Mouse (Mus musculus): Measurements from ENCODE around the gene Pitx3.
A peak's percentile ranks its signal among the peaks of the same experiment; 100 is the strongest.
"Not testable (repeated sequence)": the region's sequence is repeated elsewhere in the genome, so short reads cannot be mapped to it uniquely, and the experiment has no call there.

Gene Pitx3

DNA sequence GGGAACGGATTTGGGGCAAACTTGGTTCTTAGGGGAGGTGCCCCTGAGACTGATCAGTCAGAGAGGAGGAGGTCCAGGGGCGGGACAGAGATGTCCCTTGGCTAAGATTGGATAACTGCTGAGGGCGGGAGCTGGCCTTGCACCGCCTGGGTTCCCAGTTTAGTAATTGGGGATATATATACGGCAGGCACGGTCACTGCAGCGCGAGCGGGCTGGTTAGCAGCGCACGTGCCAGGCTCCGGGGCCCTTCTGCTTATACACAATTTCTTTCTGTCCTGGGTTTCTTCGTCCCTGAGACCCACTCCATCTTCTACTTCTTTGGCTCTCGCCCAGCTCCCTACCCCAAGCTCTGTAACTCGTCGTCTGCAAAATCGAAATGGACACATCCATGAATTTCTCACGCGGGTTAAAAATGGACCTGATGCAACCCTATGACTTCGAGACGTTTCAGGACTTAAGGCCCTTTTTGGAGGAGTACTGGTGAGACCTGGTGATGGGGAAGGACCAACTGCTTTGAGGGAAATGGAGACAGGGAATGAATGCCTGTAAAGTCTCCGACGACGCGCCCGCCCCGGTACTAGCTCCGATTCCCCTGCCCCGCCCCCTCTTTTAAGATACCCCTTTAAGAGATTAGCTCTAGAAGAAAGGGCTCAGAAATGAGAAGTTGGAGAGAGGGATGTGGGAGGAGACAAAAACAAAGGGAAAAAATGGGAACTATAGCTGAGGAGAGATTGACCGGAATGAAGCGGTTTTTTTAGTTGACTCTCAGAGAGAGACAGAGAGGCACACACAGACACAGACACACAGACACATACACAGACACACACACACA, 16.2 kb downstream of the Pitx3 start, which contains the start of gene Elovl3:
Gene Elovl3, plus strand, starts transcription at position 204 of the 832 bp plus-strand sequence.
- peak; percentile 50 for DNase-seq (ENCODE audit: low spot score)

DNA sequence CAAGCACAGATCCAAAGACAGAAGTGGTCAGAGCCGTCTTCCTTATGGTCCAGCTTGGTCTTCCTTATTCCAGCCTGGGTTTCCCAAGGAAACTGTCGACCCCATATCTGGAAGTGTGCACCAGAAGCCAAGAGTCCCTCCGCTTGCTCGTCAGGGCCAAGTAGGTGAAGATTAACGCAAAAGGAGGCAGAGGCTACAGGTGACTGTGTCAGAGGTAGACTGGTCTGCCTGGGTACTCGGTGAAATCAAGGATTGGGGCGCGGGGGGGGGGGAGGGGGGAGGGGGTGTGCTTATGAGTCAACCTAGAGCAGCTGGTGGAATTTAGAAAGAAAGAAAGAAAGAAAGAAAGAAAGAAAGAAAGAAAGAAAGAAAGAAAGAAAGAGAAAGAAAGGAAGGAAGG, 16.8 kb downstream of the Pitx3 start:
- DNase-seq (ENCODE audit: low spot score), result no peak

DNA sequence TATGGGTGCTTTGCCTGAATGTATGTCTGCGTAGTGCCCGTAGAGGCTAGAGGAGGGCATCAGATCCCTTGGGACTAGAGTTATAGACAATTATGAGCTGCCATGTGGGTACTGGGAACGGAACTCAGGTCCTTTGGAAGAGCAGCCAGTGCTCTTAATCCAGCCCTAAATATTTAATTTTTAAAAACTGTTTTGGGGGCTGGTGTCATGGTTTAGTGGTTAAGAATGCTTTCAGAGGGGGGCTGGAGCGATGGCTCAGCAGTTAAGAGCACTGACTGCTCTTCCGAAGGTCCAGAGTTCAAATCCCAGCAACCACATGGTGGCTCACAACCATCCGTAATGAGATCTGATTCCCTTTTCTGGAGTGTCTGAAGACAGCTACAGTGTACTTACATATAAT, 18.4 kb downstream of the Pitx3 start:
- not testable (repeated sequence) for DNase-seq (ENCODE audit: low spot score)

DNA sequence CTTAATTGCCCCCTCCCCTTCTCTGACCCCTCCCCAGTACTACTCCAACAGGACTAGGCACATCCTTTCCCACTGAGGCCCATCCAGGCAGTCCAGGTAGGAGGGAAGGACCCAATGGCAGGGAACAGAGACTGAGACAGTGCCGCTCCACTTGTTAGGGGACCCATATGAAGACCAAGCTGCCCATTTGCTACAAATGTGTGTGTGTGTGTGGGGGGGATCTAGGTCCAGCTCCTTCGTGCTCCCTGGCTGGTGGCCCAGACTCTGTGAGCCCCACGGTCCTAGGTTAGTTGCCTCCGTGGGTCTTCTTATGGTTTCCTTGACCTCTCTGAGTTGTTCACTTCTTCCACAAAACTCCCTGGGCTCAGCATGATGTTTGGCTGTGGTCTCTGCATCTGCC, 21.8 kb downstream of the Pitx3 start:
- DNase-seq (ENCODE audit: low spot score), result no peak

DNA sequence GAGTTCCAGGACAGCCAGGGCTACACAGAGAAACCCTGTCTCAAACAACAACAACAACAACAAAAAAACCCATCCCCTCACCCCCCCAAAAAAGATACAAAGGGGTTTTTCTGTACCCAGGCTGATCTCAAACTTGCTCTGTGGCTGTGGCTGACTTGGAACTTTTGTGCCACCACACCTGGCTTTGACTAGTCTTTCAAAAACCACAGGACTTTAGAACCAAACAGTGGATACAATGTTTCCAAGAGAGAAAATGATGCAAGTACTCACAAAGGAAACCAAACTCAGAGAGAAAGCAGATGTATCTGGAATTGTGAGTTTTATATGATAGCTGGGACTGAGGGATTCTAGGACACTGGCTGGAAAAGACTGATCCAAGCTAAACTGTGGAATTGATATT, 23.5 kb downstream of the Pitx3 start:
- no peak for DNase-seq (ENCODE audit: low spot score)

DNA sequence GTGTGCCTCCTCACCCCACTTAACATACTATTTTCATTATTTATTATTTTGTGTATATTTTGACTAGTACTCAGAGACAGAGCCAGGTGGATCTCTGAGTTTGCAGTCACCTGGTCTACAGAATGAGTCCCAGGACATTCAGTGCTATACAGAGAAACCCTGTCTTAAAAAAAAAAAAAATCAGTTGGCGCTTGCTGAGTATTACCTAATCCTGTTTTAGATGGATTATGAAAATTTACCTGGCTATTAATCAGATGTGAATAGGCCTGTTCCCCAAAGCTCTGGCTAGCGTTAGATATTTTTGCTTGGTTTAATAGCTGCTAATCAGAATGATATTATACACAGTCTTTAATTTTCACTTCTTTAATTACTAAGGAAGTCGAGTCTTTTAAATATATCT, 24.2 kb downstream of the Pitx3 start:
- DNase-seq (ENCODE audit: low spot score), result no peak

DNA sequence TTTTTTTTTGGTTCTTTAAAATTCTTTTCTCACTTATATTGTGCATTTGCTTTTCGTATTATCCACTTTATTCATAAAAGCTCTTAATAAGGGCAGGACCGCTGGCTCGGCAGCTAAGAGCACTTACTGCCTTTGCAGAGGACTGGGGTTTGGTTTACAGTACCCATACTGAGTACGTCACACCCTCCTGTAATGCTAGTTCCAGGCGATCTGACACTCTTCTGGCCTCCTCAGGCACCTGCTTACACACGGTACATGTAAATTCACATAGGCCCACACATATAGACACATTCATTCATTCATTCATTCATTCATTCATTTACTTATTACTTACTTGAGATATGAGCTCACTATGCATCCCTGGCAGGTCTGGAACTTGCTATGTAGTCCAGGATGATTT, 27.3 kb downstream of the Pitx3 start:
- DNase-seq (ENCODE audit: low spot score), result no peak

DNA sequence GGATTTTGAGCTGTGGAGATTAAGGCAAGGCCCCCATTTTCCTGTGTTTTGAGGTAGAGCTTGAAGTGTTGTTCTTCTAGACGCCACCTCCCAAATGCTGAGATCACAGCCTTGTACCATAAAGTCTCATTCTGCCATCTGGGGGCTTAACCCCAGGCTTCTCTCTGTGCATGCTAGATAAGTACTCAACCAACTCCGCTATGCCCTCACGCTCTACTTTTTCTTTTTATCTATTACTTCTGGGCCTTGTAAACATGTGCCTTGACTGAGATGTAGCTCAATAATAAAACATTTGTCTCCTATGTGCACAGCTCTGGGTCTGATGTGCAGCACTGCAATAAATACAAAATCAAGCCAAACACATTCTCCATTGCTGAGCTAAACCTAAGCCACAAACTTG, 28.7 kb downstream of the Pitx3 start:
- no peak for DNase-seq (ENCODE audit: low spot score)

DNA sequence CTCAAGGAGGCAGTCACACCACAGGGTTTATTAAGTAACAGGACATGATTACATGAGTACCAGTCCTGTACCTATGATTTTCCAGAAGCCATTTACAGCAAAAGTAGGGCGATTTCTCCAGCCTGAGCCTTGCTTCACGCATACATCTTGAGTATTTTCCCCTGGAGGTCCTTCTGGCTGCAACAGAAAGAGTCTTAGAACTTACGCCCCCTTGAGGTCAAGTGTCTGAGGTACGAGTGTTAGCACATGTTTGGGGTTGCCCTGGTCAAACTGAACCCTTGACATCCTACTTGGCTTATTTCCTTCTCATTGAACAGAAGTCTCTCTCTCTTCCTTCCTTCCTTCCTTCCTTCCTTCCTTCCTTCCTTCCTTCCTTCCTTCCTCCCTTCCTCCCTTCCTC, 33.5 kb downstream of the Pitx3 start:
- DNase-seq (ENCODE audit: low spot score), result no peak

DNA sequence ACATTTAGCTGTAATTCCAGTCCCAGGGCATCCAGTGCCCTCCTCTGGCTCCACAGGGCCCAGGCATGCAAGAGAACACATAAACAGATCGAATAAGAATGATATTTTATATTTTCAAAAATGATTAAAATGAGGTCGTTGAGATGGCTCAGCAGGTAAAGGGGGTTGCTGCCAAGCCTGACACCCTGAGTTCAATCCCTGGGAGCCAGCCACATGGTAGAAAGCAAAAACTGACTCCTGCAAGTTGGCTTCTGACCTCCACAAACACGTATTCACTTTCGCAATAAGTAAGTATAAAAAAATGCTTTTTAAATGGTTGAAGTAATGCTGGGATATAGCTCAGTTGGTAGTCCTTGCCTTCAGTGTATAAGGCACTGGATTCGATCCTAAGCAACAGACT, 37.3 kb downstream of the Pitx3 start:
- no peak for DNase-seq (ENCODE audit: low spot score)

DNA sequence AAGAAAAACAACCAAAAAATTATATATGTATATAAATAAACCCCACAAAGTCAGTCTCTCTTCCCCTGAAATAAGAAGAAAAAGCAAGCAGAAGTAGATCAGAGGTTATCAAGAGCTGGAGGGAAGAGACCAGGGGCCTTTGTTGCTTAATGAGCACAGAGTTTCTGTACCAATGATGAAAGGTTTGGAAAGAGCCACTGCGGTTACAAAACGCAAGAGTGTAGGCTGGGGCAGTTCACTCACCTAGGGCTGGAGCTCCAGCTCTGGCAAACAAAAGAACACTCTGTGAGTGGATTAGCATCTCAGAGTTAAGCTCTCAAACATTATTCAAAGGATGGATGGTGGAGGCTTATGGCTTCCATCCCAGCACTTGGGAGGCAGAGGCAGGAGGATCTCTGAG, 37.9 kb downstream of the Pitx3 start:
- no peak for DNase-seq (ENCODE audit: low spot score)

DNA sequence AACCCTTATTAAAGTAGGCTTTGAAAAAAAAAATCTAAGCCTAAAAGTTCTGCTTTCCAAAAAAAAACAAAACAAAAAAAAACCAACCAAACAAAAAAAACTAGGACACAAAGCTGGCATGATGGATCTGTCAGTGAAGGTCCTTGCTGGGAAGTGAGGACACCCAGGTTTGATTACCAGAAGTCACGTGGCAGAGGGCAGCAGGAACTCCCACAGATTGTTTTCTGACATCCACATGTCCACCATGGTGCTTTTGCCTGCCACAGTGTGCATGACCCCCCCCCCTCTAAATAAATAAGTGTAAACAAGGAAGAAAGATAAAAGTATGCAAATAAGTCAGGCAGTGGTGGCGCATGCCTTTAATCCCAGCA, 44.0 kb downstream of the Pitx3 start:
- no peak for DNase-seq (ENCODE audit: low spot score)

DNA sequence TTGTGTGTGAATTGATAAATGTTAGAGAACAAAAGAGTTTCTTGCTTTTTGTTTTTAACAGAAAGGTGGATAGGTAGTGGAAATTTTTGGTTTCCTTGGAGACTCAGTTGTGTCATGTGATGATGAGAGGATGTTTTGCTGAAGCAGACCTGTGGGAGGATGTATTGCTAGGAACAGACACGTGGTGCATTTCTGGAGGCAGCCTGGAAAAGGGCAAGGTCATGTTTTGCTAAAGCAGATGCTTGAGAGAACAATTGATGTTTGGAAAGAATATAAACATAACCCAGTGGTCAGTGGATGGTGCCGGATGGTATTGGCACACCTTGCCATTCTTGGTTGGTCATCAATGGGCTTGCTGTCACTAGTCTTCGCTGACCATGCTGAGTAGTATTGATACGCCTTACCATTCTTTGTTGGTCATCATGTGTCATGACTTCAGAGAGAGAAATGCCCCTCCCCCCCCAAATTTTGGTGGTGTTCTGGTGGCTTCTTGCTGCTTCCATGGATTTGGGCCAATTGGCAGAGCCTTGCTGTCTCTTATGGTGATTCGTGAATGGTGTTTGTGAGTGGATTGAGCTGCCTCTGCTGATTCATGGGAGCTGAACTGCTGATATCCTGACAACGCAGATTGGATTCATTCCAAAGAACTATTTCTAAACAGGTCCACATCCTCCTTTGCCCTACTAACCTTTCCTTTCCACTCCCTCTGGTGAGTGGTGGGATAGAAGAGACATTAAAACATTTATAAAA, 44.5 kb downstream of the Pitx3 start:
- DNase-seq (ENCODE audit: low spot score), result no peak

DNA sequence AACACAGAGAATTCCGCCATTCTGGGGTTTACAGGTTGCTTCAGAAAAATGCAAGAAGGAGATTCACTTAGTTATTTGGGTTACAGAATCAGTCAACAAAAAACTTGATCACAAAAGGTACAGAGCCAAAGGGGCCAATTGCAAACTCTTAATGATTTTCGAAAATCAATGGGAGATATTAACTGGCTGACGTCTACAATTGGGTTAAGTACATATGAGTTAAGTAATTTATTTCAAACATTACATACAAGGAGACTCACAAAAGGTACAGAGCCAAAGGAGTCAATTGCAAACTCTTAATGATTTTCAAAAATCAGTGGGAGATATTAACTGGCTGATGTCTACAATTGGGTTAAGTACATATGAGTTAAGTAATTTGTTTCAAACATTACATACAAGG, 48.6 kb downstream of the Pitx3 start:
- DNase-seq (ENCODE audit: low spot score), result no peak

DNA sequence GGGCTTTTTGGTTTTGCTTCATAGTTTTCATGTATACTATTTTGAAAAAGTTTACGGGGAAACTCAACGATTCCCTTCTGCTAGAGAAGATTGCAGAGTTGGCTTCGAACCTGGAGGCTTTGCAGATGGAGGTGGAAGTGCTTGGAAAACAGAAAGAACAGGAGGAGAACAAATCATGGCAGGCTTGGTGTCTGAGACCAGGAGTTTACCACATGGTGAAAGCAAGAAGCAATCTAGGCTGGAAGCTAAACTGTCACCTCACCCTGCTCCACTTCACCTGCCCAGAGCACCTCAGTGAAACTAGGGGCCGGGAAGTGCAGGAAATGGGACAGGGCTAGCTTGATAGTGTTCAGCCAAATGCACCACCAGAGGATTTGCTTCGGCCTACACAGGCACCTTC, 51.7 kb downstream of the Pitx3 start:
- DNase-seq (ENCODE audit: low spot score), result no peak

DNA sequence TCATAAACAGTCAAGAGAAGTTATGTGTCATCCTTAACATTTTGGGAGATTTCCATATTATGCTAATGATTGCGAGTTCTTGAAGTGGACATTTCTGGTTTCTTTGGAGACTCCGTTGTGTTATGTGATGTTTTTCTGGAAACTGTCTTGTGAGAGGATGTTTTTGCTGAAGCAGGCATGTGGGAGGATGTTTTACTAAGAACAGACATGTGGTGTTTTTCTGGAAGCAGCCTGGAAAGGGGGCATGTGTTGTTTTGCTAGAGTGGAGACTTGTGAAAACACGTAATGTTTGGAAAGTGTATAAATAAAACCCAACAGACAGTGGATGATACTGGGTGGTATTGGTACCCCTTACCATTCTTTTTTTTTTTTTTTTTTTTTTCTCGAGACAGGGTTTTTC, 52.8 kb downstream of the Pitx3 start:
- DNase-seq (ENCODE audit: low spot score), result no peak

DNA sequence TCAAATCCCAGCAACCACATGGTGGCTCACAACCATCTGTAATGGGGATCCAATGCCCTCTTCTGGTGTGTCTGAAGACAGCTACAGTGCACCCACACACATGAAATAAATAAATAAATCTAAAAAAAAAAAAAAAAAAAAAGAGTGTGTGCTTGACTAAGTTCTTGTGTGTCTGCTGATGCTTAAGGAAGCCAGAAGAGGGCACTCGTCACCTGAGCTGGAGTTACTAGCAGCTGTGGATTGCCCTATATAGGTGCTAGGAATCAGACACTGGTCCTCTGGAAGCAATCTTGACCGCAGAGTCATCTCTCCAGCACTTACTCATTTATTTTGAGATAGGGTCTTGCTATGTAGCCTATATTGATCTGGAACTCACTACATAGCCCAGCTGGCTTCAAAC, 54.0 kb downstream of the Pitx3 start:
- DNase-seq (ENCODE audit: low spot score), result no peak

DNA sequence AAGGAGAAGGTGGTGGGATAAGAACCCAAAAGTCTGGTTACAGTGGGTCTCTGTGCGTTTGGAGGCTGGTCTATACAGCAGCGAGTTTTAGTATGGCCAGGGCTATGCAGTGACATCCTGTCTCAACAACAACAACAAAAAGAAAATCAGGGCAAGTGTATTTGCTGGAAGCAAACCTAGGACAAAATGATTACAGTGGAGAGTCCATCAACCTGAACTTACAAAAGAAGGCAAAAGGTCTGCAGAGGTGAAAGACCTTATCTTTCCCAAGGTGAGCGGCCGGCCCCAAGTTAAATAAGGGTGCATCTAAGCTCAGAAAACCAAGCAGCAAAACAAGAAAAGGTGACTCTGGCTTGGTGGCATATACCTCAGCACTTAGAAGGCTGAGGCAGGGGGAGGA, 56.5 kb downstream of the Pitx3 start:
- DNase-seq (ENCODE audit: low spot score), result no peak

DNA sequence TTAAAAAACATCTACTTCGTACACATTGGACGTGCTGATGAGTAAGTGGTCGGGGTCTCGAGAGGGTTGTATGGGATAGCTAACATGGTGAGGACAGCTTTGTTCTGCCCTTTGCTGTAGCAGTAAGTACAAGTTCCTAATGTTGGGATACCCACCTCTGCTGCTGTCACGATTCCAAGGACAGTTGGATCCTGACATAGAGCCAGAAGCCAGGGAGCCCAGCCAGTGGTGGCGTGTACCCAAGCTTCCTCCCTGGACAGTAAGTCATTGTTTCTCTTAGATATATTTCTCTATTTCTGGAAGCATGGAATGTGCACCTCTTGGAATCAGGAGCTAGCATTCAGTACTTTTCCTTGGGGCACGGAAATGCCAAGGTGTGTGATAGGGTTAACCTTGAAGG, 60.3 kb downstream of the Pitx3 start:
- DNase-seq (ENCODE audit: low spot score), result no peak

DNA sequence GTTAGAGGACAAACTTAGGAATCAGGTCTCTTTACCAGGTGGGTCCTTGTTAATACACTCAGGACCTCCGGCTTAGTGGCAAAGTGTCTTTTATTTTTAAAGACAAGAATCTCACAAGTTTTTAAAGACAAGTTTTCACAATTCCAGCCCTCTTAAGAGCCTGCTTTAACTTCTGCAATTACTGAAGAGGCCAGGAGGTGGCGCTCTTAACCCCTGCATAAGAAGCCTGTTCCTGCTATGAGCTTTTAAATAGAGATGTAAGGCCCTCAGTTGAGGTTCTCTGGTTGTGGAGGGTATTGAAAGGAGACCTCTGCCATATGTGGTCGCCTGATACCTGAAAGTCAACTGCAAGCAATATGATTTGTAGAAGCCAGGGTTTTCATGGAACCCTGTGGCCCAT, 61.8 kb downstream of the Pitx3 start:
- DNase-seq (ENCODE audit: low spot score), result peak; percentile 31

All from ovary, postnatal 36 days (tissue).